Mouse (Mus musculus) liver, postnatal 0 days (tissue): ENCODE results near the gene Capn5. TPM values are rescaled to one million over a fixed set of nuclear protein-coding genes. Genes with fewer than 3 reads are reported as not detected.

Experiments
- ATAC-seq: fragments of 200-750 bp; cut with Nextera tagmentation; 2 replicates; pipeline ENCODE4 v1.8.0; 2017; ENCODE audit warnings: mild to moderate bottlenecking, moderate library complexity
- DNase-seq: peaks from one replicate; pipeline ENCODE4 v3.0.0-alpha.2; 2016
- H3K27ac ChIP-seq: fragments of 300-500 bp; sonication (generic); 2 replicates; pipeline ENCODE4 v1.5.1; 2014; ENCODE audit warnings: antibody characterized with exemption, moderate library complexity, mild to moderate bottlenecking, low read depth
- H3K27me3 ChIP-seq: fragments of 300-500 bp; sonication (generic); 2 replicates; pipeline ENCODE4 v1.6.1; 2014; ENCODE audit warnings: low read length, control low read depth, mixed read lengths; ENCODE audit not compliant: insufficient read depth
- H3K36me3 ChIP-seq: fragments of 300-500 bp; sonication (generic); replicated peaks from 2 replicates; pipeline ENCODE4 v1.6.1; 2014; ENCODE audit warnings: mild to moderate bottlenecking, control low read depth, low read length, moderate library complexity, mixed read lengths; ENCODE audit not compliant: insufficient read depth
- H3K4me1 ChIP-seq: fragments of 300-500 bp; sonication (generic); 2 replicates; pipeline ENCODE4 v1.6.1; 2014; ENCODE audit warnings: antibody characterized with exemption, mild to moderate bottlenecking, control low read depth; ENCODE audit not compliant: insufficient read depth
- H3K4me2 ChIP-seq: fragments of 300-500 bp; sonication (generic); 2 replicates; pipeline ENCODE4 v1.6.1; 2014; ENCODE audit warnings: low read depth, mild to moderate bottlenecking, low read length, moderate library complexity, mixed read lengths
- H3K4me3 ChIP-seq: fragments of 300-500 bp; sonication (generic); 2 replicates; pipeline ENCODE4 v1.5.1; 2014; ENCODE audit warnings: low read depth, low read length
- H3K9ac ChIP-seq: fragments of 300-500 bp; sonication (generic); replicated peaks from 2 replicates; pipeline ENCODE4 v1.6.1; 2014; ENCODE audit warnings: mild to moderate bottlenecking, moderate library complexity
- H3K9me3 ChIP-seq: fragments of 300-500 bp; sonication (generic); 2 replicates; pipeline ENCODE4 v1.6.1; 2016; ENCODE audit warnings: mild to moderate bottlenecking, control low read depth, low read length, mixed read lengths
- CTCF ChIP-seq: sonication (generic); IDR thresholded peaks from 2 replicates; pipeline ENCODE4 v1.5.1; 2016; ENCODE audit warnings: antibody characterized with exemption, low read depth
- EP300 ChIP-seq: IDR thresholded peaks from 2 replicates; pipeline ENCODE4 v1.6.1; 2016; ENCODE audit warnings: antibody characterized with exemption, low read depth, mild to moderate bottlenecking
- WGBS: fragments of 180-500 bp; shearing (Covaris S2); extraction: QIAGEN DNeasy Blood & Tissue Kit; methylation state at CpG from one replicate; pipeline ENCODE4 v1.1.7; 2014; ENCODE audit not compliant: insufficient replicate concordance; 5-methylcytosine and 5-hydroxymethylcytosine counted together
- polyA plus RNA-seq: library from polyadenylated mRNA; unstranded; fragments of >200 nt; fragmentation: Nextera tagmentation; extraction: Ambion mirVana; gene quantifications from 2 replicates; pipeline ENCODE4 v1.2.1, GENCODE M21; 2015

Gene Capn5
- polyA plus RNA-seq = 4.4 and 4.5 TPM in 2 replicates

- Histone ChIP-seq H3K36me3 (no peaks in the 10 kb centered on the region), H3K9me3 (no peaks in the 10 kb centered on the region), H3K4me3 (peak within 1 kb of the TSS; percentile 81), H3K27ac (peak within 1 kb of the TSS; percentile 77), H3K9ac (peak within 1 kb of the TSS; percentile 56), H3K27me3 (no peaks in the 10 kb centered on the region), H3K4me2 (peak within 1 kb of the TSS; percentile 90), H3K4me1 (peaks cover 50% of the 10 kb centered on the region)
- ATAC-seq (peak; percentile 86), DNase-seq (peak; percentile 94)
- under 1% methylated on average over 35 of the region's 44 CpGs for WGBS
- TF ChIP-seq EP300 = no peak
- TF ChIP-seq CTCF = peak; percentile 94
Measured at GRCm38 (mm10) chr7:98177929-98178559, at the start of gene Capn5. Gene Capn5 (minus strand): TSS chr7:98178274.

GRCm38 (mm10) chr7:98223796-98224195 is 45.7 kb upstream of the Capn5 start:
- H3K4me2 ChIP-seq = no peak overlapping the region
- WGBS = 82% methylated on average over 4 of the region's 4 CpGs
- no peaks in the 10 kb centered on the region for H3K27me3 ChIP-seq
- TF ChIP-seq CTCF (no peak), EP300 (no peak)
- DNase-seq (no peak), ATAC-seq (no peak)
- H3K4me3 ChIP-seq = no peak overlapping the region
- H3K9me3 ChIP-seq = no peaks in the 10 kb centered on the region
- H3K27ac ChIP-seq = no peak overlapping the region
- H3K36me3 ChIP-seq = peaks cover 3% of the 10 kb centered on the region; the same call in 1 of the 2 replicates
- H3K4me1 ChIP-seq = no peaks in the 10 kb centered on the region
- H3K9ac ChIP-seq = no peak overlapping the region

GRCm38 (mm10) chr7:98216713-98217112 is 38.6 kb upstream of the Capn5 start:
- ATAC-seq = no peak
- Histone ChIP-seq H3K36me3 (peaks cover 9% of the 10 kb centered on the region), H3K4me2 (no peak overlapping the region), H3K4me3 (no peak overlapping the region), H3K9me3 (no peaks in the 10 kb centered on the region), H3K4me1 (no peaks in the 10 kb centered on the region), H3K27ac (no peak overlapping the region), H3K27me3 (no peaks in the 10 kb centered on the region), H3K9ac (no peak overlapping the region)
- DNase-seq = no peak
- TF ChIP-seq EP300 (no peak), CTCF (no peak)

- 0 out of 2 replicates have a peak, but pooled peaks cover 3% of the 10 kb centered on the region for H3K27me3 ChIP-seq
- DNase-seq (no peak), ATAC-seq (no peak)
- H3K4me1 ChIP-seq = no peaks in the 10 kb centered on the region
- H3K9ac ChIP-seq = no peak overlapping the region
- H3K27ac ChIP-seq = no peak overlapping the region
- no peaks in the 10 kb centered on the region for H3K36me3 ChIP-seq
- WGBS = 74% methylated on average over 4 of the region's 4 CpGs
- no peak for TF ChIP-seq EP300
- TF ChIP-seq CTCF = no peak
- H3K9me3 ChIP-seq = no peaks in the 10 kb centered on the region
- no peak overlapping the region for H3K4me2 ChIP-seq
- no peak overlapping the region for H3K4me3 ChIP-seq
Measured at GRCm38 (mm10) chr7:98202946-98203345, 24.9 kb upstream of the Capn5 start.

- TF ChIP-seq CTCF (no peak), EP300 (no peak)
Measured at GRCm38 (mm10) chr7:98201493-98202028, 23.5 kb upstream of the Capn5 start.

GRCm38 (mm10) chr7:98200396-98200795 is 22.3 kb upstream of the Capn5 start:
- TF ChIP-seq CTCF = no peak
- no peak for TF ChIP-seq EP300

More at GRCm38 (mm10) chr7:98201493-98202028, 23.5 kb upstream of the Capn5 start:
- no peaks in the 10 kb centered on the region for H3K4me1 ChIP-seq
- H3K9ac ChIP-seq = no peak overlapping the region
- no peak for DNase-seq
- H3K36me3 ChIP-seq = no peaks in the 10 kb centered on the region
- no peak overlapping the region for H3K27ac ChIP-seq
- H3K4me3 ChIP-seq = no peak overlapping the region
- 0 out of 2 replicates have a peak, but pooled peaks cover 6% of the 10 kb centered on the region for H3K27me3 ChIP-seq
- ATAC-seq = no peak
- no peak overlapping the region for H3K4me2 ChIP-seq
- WGBS = 81% methylated on average over 5 of the region's 5 CpGs
- H3K9me3 ChIP-seq = no peaks in the 10 kb centered on the region

More at GRCm38 (mm10) chr7:98200396-98200795, 22.3 kb upstream of the Capn5 start:
- Histone ChIP-seq H3K27me3 (peaks cover 6% of the 10 kb centered on the region), H3K4me2 (no peak overlapping the region), H3K4me3 (no peak overlapping the region), H3K9ac (no peak overlapping the region), H3K27ac (no peak overlapping the region), H3K4me1 (peaks cover 3% of the 10 kb centered on the region; the same call in 1 of the 2 replicates), H3K9me3 (no peaks in the 10 kb centered on the region), H3K36me3 (no peaks in the 10 kb centered on the region)
- no peak for DNase-seq
- 74% methylated on average over 3 of the region's 3 CpGs for WGBS
- ATAC-seq = no peak
